Comparison of ENCODE assay signal across 19 mouse cellular contexts in the genomic region with DNA sequence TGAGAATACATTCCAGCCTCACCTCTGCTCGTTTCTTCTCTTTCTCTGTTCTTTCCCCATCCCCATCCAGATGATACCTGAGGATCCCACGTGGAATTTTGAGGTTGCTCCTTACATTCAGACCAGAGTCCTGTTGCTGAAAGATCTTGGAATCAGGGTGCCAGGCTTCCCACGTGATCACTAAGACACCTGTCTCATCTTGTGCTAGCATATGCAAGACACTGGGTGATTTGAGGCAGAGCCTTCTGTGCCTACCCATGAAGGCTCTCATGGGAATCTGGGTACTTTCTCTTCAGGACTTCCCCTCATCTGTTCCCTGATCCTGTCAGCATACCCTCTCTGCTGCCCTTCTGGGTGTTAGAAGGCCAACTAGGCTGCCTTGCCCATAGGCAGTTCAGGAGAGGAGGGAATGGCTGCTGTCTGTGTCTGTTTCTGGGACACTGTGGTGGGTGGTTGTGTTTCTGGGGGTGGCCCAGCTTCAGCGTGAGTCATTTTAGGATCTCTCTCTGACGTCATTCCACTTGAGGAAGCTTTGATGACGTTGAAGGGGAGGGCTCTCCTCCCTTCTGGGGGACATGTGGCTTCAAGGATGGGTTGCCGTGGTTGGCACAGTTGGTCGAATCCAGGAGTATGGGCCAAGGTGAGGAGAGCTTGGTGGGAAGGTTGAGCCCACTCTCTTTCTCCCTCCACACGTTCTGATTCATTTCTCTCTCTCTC. TPM values are rescaled to one million over a fixed set of nuclear protein-coding genes. Genes with fewer than 3 reads are reported as not detected.
DNase-seq lines count a peak whose midpoint lies in the region; ATAC-seq and TF ChIP-seq lines count a peak whose summit lies in the region.
"Had no signal": no experiment of that assay in that cellular context is flagged by ENCODE, and none has a peak within 500 bp of the region (broad histone marks: within the 10 kb centered on the region; RNA-seq: fewer than 3 reads in every experiment).

No protein-coding gene starts in this region.

- peaks cover 7% of the 10 kb centered on the region for H3K36me3 ChIP-seq in forebrain, embryonic 15.5 days
- no peaks in the 10 kb centered on the region; the same call in 1 of the 2 replicates for H3K36me3 ChIP-seq in forebrain, postnatal 0 days (ENCODE audit: insufficient read depth)
- H3K36me3 ChIP-seq in liver, embryonic 11.5 days (ENCODE audit: control insufficient read depth, insufficient read depth, low read length): peaks cover 3% of the 10 kb centered on the region; the same call in 1 of the 2 replicates

- ATAC-seq in forebrain, embryonic 15.5 days (replicated peaks): no peak
- ATAC-seq in forebrain, postnatal 0 days: no peak
- ATAC-seq in liver, embryonic 11.5 days (replicated peaks; ENCODE audit: low FRiP score): no peak
- ATAC-seq: activated CD4-positive, CD25-positive, alpha-beta regulatory T cell, adult 4 months; Patski had no signal

- peak overlapping the region; percentile 47 for H3K27ac ChIP-seq in forebrain, embryonic 15.5 days (replicated peaks)
- H3K27ac ChIP-seq in forebrain, postnatal 0 days (ENCODE audit: low read depth, low read length): no peak overlapping the region
- H3K27ac ChIP-seq in liver, embryonic 11.5 days (ENCODE audit: low read depth, low read length): no peak overlapping the region
- H3K27ac ChIP-seq: kidney, postnatal 0 days had no signal

- no peak overlapping the region for H3K9ac ChIP-seq in forebrain, embryonic 15.5 days (replicated peaks)
- H3K9ac ChIP-seq in forebrain, postnatal 0 days: no peak overlapping the region
- H3K9ac ChIP-seq in liver, embryonic 11.5 days (ENCODE audit: low read depth, low read length): no peak overlapping the region

- WGBS in forebrain, embryonic 15.5 days: 83% methylated on average over 9 of the region's 9 CpGs
- WGBS in forebrain, postnatal 0 days: 81% methylated on average over 9 of the region's 9 CpGs
- 83% methylated on average over 9 of the region's 9 CpGs for WGBS in liver, embryonic 11.5 days

- H3K27me3 ChIP-seq in forebrain, embryonic 15.5 days: no peaks in the 10 kb centered on the region
- H3K27me3 ChIP-seq in forebrain, postnatal 0 days (ENCODE audit: insufficient read depth, low read length): no peaks in the 10 kb centered on the region
- H3K27me3 ChIP-seq in liver, embryonic 11.5 days (replicated peaks; ENCODE audit: control insufficient read depth, insufficient read depth, low read length): no peaks in the 10 kb centered on the region
- H3K27me3 ChIP-seq: Patski had no signal

- no peak for DNase-seq in forebrain, postnatal 0 days
- DNase-seq in right cerebral cortex, adult 18-20 months: peak; percentile 77
- no peak for DNase-seq in right cerebral cortex, postnatal 14 days
- peak; percentile 45 for DNase-seq in T-cell, adult 2 months (ENCODE audit: low spot score)
- no peak for DNase-seq in ovary, postnatal 36 days (ENCODE audit: low spot score)
- DNase-seq in liver, embryonic 11.5 days (ENCODE audit: low spot score): no peak
- DNase-seq: adrenal gland, postnatal 10 days; cerebellum, adult 11-12 months; cerebellum, postnatal 25 days; embryo, embryonic 11 days; kidney, adult 18-20 months; left cerebral cortex, postnatal 4 days; liver; lung, adult 18-20 months; thymus, postnatal 36 days had no signal

- H3K9me3 ChIP-seq in forebrain, embryonic 15.5 days: no peaks in the 10 kb centered on the region
- no peaks in the 10 kb centered on the region for H3K9me3 ChIP-seq in forebrain, postnatal 0 days (ENCODE audit: low read length)
- H3K9me3 ChIP-seq in liver, embryonic 11.5 days (ENCODE audit: control insufficient read depth, low read length): no peaks in the 10 kb centered on the region

- H3K4me2 ChIP-seq in forebrain, embryonic 15.5 days (replicated peaks): no peak overlapping the region
- no peak overlapping the region for H3K4me2 ChIP-seq in forebrain, postnatal 0 days (ENCODE audit: low read depth)
- no peak overlapping the region for H3K4me2 ChIP-seq in liver, embryonic 11.5 days

- TF ChIP-seq CTCF in forebrain, postnatal 0 days (IDR thresholded peaks at IDR 0.05; ENCODE audit: low read depth): no peak

- H3K4me3 ChIP-seq in forebrain, embryonic 15.5 days: no peak overlapping the region
- H3K4me3 ChIP-seq in forebrain, postnatal 0 days (ENCODE audit: low read depth, low read length): no peak overlapping the region
- no peak overlapping the region for H3K4me3 ChIP-seq in liver, embryonic 11.5 days (ENCODE audit: low read depth, low read length)

- H3K4me1 ChIP-seq in forebrain, embryonic 15.5 days: peaks cover 31% of the 10 kb centered on the region
- no peaks in the 10 kb centered on the region for H3K4me1 ChIP-seq in forebrain, postnatal 0 days (ENCODE audit: insufficient read depth)
- H3K4me1 ChIP-seq in liver, embryonic 11.5 days (replicated peaks; ENCODE audit: control insufficient read depth, insufficient read depth, low read length): peaks cover 47% of the 10 kb centered on the region

RNA-seq across cellular contexts. Expression of gene Cmip, which starts 28.1 kb away (rescaled TPM):
- 83.8 and 113 TPM in 2 replicates for polyA plus RNA-seq in forebrain, embryonic 15.5 days (2015; fragmentation: Nextera tagmentation; extraction: Ambion mirVana)
- 139 and 204 TPM in 2 replicates for total RNA-seq in forebrain, postnatal 0 days (2014; rRNA removed)
- 126 and 192 TPM in 2 replicates for polyA plus RNA-seq in forebrain, postnatal 0 days (2015; fragmentation: Nextera tagmentation; extraction: Ambion mirVana)
- polyA plus RNA-seq in liver, embryonic 11.5 days (2014; fragmentation: Nextera tagmentation; extraction: Ambion mirVana): 14.3 and 17.1 TPM in 2 replicates

Comparison
In these comparisons a context has a peak if more than half of its experiments do, and no peak if none do; other contexts are left out.
1. DNase-seq: peak in right cerebral cortex, adult 18-20 months (single experiment) and T-cell, adult 2 months (single experiment); none in forebrain, postnatal 0 days (single experiment), right cerebral cortex, postnatal 14 days (single experiment), ovary, postnatal 36 days (single experiment) and liver, embryonic 11.5 days (single experiment).